ENCODE assay signal across 22 mouse cellular contexts in genomic region chr12:91064368-91064999, GRCm38 (mm10).
DNase-seq lines count a peak whose midpoint lies in the region; ATAC-seq and TF ChIP-seq lines count a peak whose summit lies in the region.
"Had no signal": no experiment of that assay in that cellular context is flagged by ENCODE, and none has a peak within 500 bp of the region (broad histone marks: within the 10 kb centered on the region; RNA-seq: fewer than 3 reads in every experiment).

No protein-coding gene starts in this region.

- H3K4me1 ChIP-seq in forebrain, embryonic 16.5 days (replicated peaks; ENCODE audit: control insufficient read depth, insufficient read depth, low read length) = no peaks in the 10 kb centered on the region
- H3K4me1 ChIP-seq in forebrain, embryonic 10.5 days = no peaks in the 10 kb centered on the region
- peaks cover 23% of the 10 kb centered on the region for H3K4me1 ChIP-seq in heart, postnatal 0 days (ENCODE audit: control insufficient read depth, insufficient read depth)
- H3K4me1 ChIP-seq in lung, embryonic 16.5 days (replicated peaks; ENCODE audit: control insufficient read depth, insufficient read depth, low read length) = peaks cover 8% of the 10 kb centered on the region
- peaks cover 7% of the 10 kb centered on the region; the same call in 1 of the 2 replicates for H3K4me1 ChIP-seq in stomach, embryonic 16.5 days (ENCODE audit: control insufficient read depth, insufficient read depth, low read length)
- H3K4me1 ChIP-seq: embryonic facial prominence, embryonic 10.5 days; forebrain, embryonic 15.5 days had no signal

- no peaks in the 10 kb centered on the region for H3K36me3 ChIP-seq in forebrain, embryonic 16.5 days (ENCODE audit: control insufficient read depth, insufficient read depth)
- H3K36me3 ChIP-seq in forebrain, embryonic 10.5 days (replicated peaks) = no peaks in the 10 kb centered on the region
- H3K36me3 ChIP-seq in heart, postnatal 0 days (replicated peaks; ENCODE audit: control insufficient read depth, insufficient read depth, low read length) = no peaks in the 10 kb centered on the region
- no peaks in the 10 kb centered on the region for H3K36me3 ChIP-seq in lung, embryonic 16.5 days (ENCODE audit: control insufficient read depth, insufficient read depth, low read length)
- H3K36me3 ChIP-seq in stomach, embryonic 16.5 days (ENCODE audit: control insufficient read depth, insufficient read depth, low read length) = no peaks in the 10 kb centered on the region
- H3K36me3 ChIP-seq: embryonic facial prominence, embryonic 10.5 days; forebrain, embryonic 15.5 days; heart, embryonic 12.5 days; hindbrain, embryonic 13.5 days had no signal

- ATAC-seq in forebrain, embryonic 16.5 days = 0 out of 2 replicates have a peak, but pooled peaks have one; percentile 23
- no peak for ATAC-seq in heart, postnatal 0 days (ENCODE audit: insufficient read depth, low read depth)
- ATAC-seq in lung, embryonic 16.5 days (ENCODE audit: low read depth) = peak; percentile 95
- 0 out of 2 replicates have a peak, but pooled peaks have one; percentile 37 for ATAC-seq in stomach, embryonic 16.5 days (ENCODE audit: insufficient read depth, low FRiP score)
- ATAC-seq: forebrain, embryonic 15.5 days; hindbrain, postnatal 0 days had no signal

- DNase-seq in forebrain, embryonic 10.5 days (ENCODE audit: extremely low spot score, low spot score) = no peak
- DNase-seq in heart, postnatal 0 days (ENCODE audit: low spot score) = no peak
- DNase-seq in heart, postnatal 4 days = no peak
- no peak for DNase-seq in lung, postnatal 36 days
- DNase-seq: adrenal gland, adult 8-10 months; adrenal gland, postnatal 36 days; B cell, adult 2 months; cerebellum, adult 2 months; cerebellum, postnatal 10 days; gastrocnemius, postnatal 10 days; heart, adult 2 months; heart, postnatal 36 days had no signal

- no peak overlapping the region for H3K27ac ChIP-seq in forebrain, embryonic 16.5 days (ENCODE audit: low read length)
- H3K27ac ChIP-seq in forebrain, embryonic 10.5 days = no peak overlapping the region
- H3K27ac ChIP-seq in heart, postnatal 0 days (ENCODE audit: low read depth) = peak overlapping the region; percentile 83
- H3K27ac ChIP-seq in lung, embryonic 16.5 days (ENCODE audit: low read length) = peak overlapping the region; percentile 58
- no peak overlapping the region for H3K27ac ChIP-seq in stomach, embryonic 16.5 days (ENCODE audit: low read length)
- H3K27ac ChIP-seq: embryonic facial prominence, embryonic 10.5 days; forebrain, embryonic 15.5 days; heart, adult 2 months; hindbrain, embryonic 13.5 days; hindbrain, postnatal 0 days had no signal

- no peak overlapping the region for H3K9ac ChIP-seq in forebrain, embryonic 16.5 days (replicated peaks; ENCODE audit: low read depth, low read length)
- no peak overlapping the region for H3K9ac ChIP-seq in heart, postnatal 0 days (replicated peaks; ENCODE audit: low read depth, low read length)
- H3K9ac ChIP-seq in lung, embryonic 16.5 days (ENCODE audit: low read length) = no peak overlapping the region
- no peak overlapping the region for H3K9ac ChIP-seq in stomach, embryonic 16.5 days (ENCODE audit: low read length)
- H3K9ac ChIP-seq: forebrain, embryonic 15.5 days; heart, embryonic 12.5 days; hindbrain, embryonic 13.5 days had no signal

- TF ChIP-seq CTCF in heart, postnatal 0 days (IDR thresholded peaks at IDR 0.05; ENCODE audit: low read depth) = no peak

- no peaks in the 10 kb centered on the region for H3K27me3 ChIP-seq in forebrain, embryonic 16.5 days (replicated peaks; ENCODE audit: control insufficient read depth, insufficient read depth, low read length)
- H3K27me3 ChIP-seq in forebrain, embryonic 10.5 days (ENCODE audit: poor library complexity, severe bottlenecking) = no peaks in the 10 kb centered on the region
- no peaks in the 10 kb centered on the region for H3K27me3 ChIP-seq in heart, postnatal 0 days (ENCODE audit: control insufficient read depth, insufficient read depth, low read length)
- H3K27me3 ChIP-seq in lung, embryonic 16.5 days (ENCODE audit: control insufficient read depth, insufficient read depth, low read depth, low read length) = no peaks in the 10 kb centered on the region
- no peaks in the 10 kb centered on the region for H3K27me3 ChIP-seq in stomach, embryonic 16.5 days (ENCODE audit: control insufficient read depth, insufficient read depth, low read length)
- H3K27me3 ChIP-seq: forebrain, embryonic 15.5 days; heart, embryonic 12.5 days; hindbrain, embryonic 13.5 days had no signal

- H3K9me3 ChIP-seq in forebrain, embryonic 16.5 days (ENCODE audit: control insufficient read depth, low read length) = no peaks in the 10 kb centered on the region
- H3K9me3 ChIP-seq in forebrain, embryonic 10.5 days = no peaks in the 10 kb centered on the region
- H3K9me3 ChIP-seq in heart, postnatal 0 days (replicated peaks; ENCODE audit: control insufficient read depth, low read length) = no peaks in the 10 kb centered on the region
- H3K9me3 ChIP-seq in lung, embryonic 16.5 days (ENCODE audit: control insufficient read depth, low read length) = no peaks in the 10 kb centered on the region
- no peaks in the 10 kb centered on the region for H3K9me3 ChIP-seq in stomach, embryonic 16.5 days (replicated peaks; ENCODE audit: control insufficient read depth, low read length)
- H3K9me3 ChIP-seq: embryonic facial prominence, embryonic 10.5 days; forebrain, embryonic 15.5 days; G1E; heart, embryonic 12.5 days; hindbrain, embryonic 13.5 days had no signal

- no peak overlapping the region for H3K4me3 ChIP-seq in forebrain, embryonic 16.5 days (replicated peaks; ENCODE audit: low read length)
- no peak overlapping the region for H3K4me3 ChIP-seq in forebrain, embryonic 10.5 days
- H3K4me3 ChIP-seq in heart, postnatal 0 days (ENCODE audit: low read depth, low read length) = no peak overlapping the region
- H3K4me3 ChIP-seq in lung, embryonic 16.5 days (ENCODE audit: low read length) = no peak overlapping the region
- H3K4me3 ChIP-seq in stomach, embryonic 16.5 days (replicated peaks; ENCODE audit: low read length) = no peak overlapping the region
- H3K4me3 ChIP-seq: embryonic facial prominence, embryonic 10.5 days; erythroblast, embryonic 14.5 days; forebrain, embryonic 15.5 days; heart, adult 2 months; heart, embryonic 12.5 days; hindbrain, embryonic 13.5 days had no signal

- H3K4me2 ChIP-seq in forebrain, embryonic 16.5 days (ENCODE audit: low read length) = no peak overlapping the region
- no peak overlapping the region for H3K4me2 ChIP-seq in heart, postnatal 0 days (ENCODE audit: low read depth, low read length)
- no peak overlapping the region for H3K4me2 ChIP-seq in lung, embryonic 16.5 days (ENCODE audit: low read depth, low read length)
- H3K4me2 ChIP-seq in stomach, embryonic 16.5 days (ENCODE audit: low read depth, low read length) = no peak overlapping the region
- H3K4me2 ChIP-seq: forebrain, embryonic 15.5 days; heart, embryonic 12.5 days; hindbrain, embryonic 13.5 days had no signal

- no peak for TF ChIP-seq EP300 in heart, postnatal 0 days (IDR thresholded peaks at IDR 0.05; ENCODE audit: low read depth)

Comparison
In these comparisons a context has a peak if more than half of its experiments do, and no peak if none do; other contexts are left out.
1. H3K27ac ChIP-seq: peak in heart, postnatal 0 days (single experiment) and lung, embryonic 16.5 days (single experiment); none in forebrain, embryonic 16.5 days (single experiment), forebrain, embryonic 10.5 days (single experiment) and stomach, embryonic 16.5 days (single experiment).